Mouse (Mus musculus): Measurements from ENCODE around the gene Chrna10. TPM values are rescaled to one million over a fixed set of nuclear protein-coding genes. Genes with fewer than 3 reads are reported as not detected.

The Chrna10 gene
- polyA plus RNA-seq, 1 experiment from 2014 or later: not detected

DNA sequence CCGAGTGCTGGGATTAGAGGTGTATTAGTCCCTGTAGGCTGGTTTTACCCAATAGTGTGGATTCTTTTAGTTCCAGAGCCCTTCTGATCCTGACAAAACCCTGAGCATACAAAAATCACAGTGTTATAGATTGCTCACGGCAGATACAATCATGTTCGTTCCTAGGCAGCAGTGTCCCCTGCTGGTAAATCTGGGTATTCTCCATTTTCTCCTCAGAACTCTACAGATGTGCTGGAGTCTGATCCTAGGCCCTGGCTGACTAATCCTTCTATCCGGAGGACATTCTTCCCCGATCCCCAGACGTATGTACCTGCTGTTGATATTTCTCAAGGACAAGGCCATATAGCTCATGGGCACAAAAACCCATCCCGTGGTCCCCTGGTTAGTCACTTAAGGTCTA, 38.1 kb downstream of the Chrna10 start:
- no peaks in the 10 kb centered on the region for H3K9me3 ChIP-seq (replicated peaks)
- H3K4me1 ChIP-seq: no peaks in the 10 kb centered on the region
- no peak overlapping the region for H3K9ac ChIP-seq
- no peak overlapping the region for H3K4me3 ChIP-seq
- H3K4me2 ChIP-seq (replicated peaks): no peak overlapping the region
- H3K36me3 ChIP-seq: peaks cover 84% of the 10 kb centered on the region
- no peaks in the 10 kb centered on the region for H3K27me3 ChIP-seq
- no peak for ATAC-seq (ENCODE audit: low FRiP score)
- WGBS: 86% methylated on average over 7 of the region's 7 CpGs
- H3K27ac ChIP-seq: no peak overlapping the region

DNA sequence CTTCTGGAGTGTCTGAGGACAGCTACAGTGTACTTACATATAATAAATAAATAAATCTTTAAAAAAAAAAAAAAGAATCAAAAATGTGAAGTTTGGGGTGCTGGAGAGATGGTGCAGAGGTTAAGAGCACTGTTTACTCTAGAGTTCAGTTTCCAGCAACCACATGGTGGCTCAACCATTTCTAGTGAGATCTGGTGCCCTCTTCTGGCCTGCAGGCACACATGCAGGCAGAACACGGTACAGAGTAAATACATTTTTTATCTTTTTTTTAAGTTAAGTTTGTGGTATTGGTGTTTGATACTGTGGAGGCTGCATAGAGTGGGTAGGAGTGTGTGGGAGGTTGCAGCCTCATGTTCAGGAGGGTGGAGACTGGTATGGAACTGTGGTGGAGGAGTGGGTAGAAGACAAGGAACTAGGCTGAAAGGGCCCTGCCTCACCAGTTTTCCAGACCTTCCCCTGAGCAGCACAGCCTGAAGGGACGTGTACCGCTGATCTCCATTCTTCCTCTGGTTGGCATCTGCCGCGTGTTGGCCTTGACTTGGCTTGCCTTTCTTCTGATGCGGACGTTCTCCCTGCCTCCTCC, 39.8 kb downstream of the Chrna10 start:
- H3K36me3 ChIP-seq: peaks cover 83% of the 10 kb centered on the region
- H3K9me3 ChIP-seq (replicated peaks): no peaks in the 10 kb centered on the region
- no peaks in the 10 kb centered on the region for H3K27me3 ChIP-seq
- H3K4me2 ChIP-seq (replicated peaks): no peak overlapping the region
- H3K4me3 ChIP-seq: no peak overlapping the region
- H3K9ac ChIP-seq: no peak overlapping the region
- H3K4me1 ChIP-seq: no peaks in the 10 kb centered on the region
- no peak overlapping the region for H3K27ac ChIP-seq
- WGBS: 87% methylated on average over 7 of the region's 7 CpGs
- no peak for ATAC-seq (ENCODE audit: low FRiP score)

DNA sequence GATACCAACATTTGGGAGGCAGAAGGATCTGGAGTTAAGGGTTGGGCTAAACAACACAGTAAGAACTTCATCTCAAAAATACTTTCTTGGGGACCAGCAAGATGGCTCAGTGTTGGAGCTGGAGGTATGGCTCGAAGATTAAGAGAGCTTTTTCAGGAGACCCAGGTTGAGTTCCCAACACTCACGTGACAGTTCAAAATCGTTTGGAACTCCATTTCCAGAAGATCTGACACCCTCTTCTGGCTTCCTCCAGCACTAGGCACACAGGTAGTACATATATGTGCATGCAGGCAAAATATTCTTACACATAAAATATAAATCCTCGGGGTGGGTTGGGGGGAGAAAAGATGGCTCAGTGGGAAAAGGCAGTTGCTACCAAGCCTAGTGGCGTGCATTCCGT, 50.3 kb downstream of the Chrna10 start:
- Histone ChIP-seq H3K27me3 (no peaks in the 10 kb centered on the region), H3K36me3 (peaks cover 6% of the 10 kb centered on the region), H3K4me1 (peaks cover 28% of the 10 kb centered on the region), H3K9ac (peak overlapping the region; percentile 77), H3K4me2 (replicated peaks) (peak overlapping the region; percentile 75), H3K9me3 (replicated peaks) (no peaks in the 10 kb centered on the region), H3K27ac (no peak overlapping the region), H3K4me3 (peak overlapping the region; percentile 76)
- no peak for ATAC-seq (ENCODE audit: low FRiP score)
- WGBS: 81% methylated on average over 6 of the region's 6 CpGs

GRCm38 (mm10) chr7:102065046-102065891, 51.4 kb downstream of the Chrna10 start, which contains the start of the genes Rnf121, Xndc1 and Xntrpc:
Gene Rnf121, minus strand, starts transcription at chr7:102065469.
Gene Xndc1, plus strand, starts transcription at chr7:102065511.
Gene Xntrpc, plus strand, starts transcription at chr7:102065713.
- H3K4me1 ChIP-seq: peaks cover 28% of the 10 kb centered on the region
- peak; percentile 99 for ATAC-seq (ENCODE audit: low FRiP score)
- WGBS: under 1% methylated on average over 56 of the region's 56 CpGs

GRCm38 (mm10) chr7:102064655-102065045, 52.0 kb downstream of the Chrna10 start:
- H3K4me2 ChIP-seq (replicated peaks): peak overlapping the region; percentile 75
- H3K9me3 ChIP-seq (replicated peaks): no peaks in the 10 kb centered on the region
- H3K4me1 ChIP-seq: peaks cover 28% of the 10 kb centered on the region
- peak overlapping the region; percentile 76 for H3K4me3 ChIP-seq
- peak overlapping the region; percentile 79 for H3K27ac ChIP-seq
- H3K27me3 ChIP-seq: no peaks in the 10 kb centered on the region
- WGBS: under 1% methylated on average over 9 of the region's 9 CpGs
- 0 out of 2 replicates have a peak, but pooled peaks cover 6% of the 10 kb centered on the region for H3K36me3 ChIP-seq
- peak overlapping the region; percentile 77 for H3K9ac ChIP-seq
- peak; percentile 73 for ATAC-seq (ENCODE audit: low FRiP score)

More at GRCm38 (mm10) chr7:102065046-102065891, 51.4 kb downstream of the Chrna10 start, which contains the start of the genes Rnf121, Xndc1 and Xntrpc:
- Histone ChIP-seq H3K27ac (peak within 1 kb of the TSS; percentile 79), H3K4me3 (peak within 1 kb of the TSS; percentile 76), H3K4me2 (replicated peaks) (peak within 1 kb of the TSS; percentile 75), H3K27me3 (no peaks in the 10 kb centered on the region), H3K9ac (peak within 1 kb of the TSS; percentile 77), H3K36me3 (0 out of 2 replicates have a peak, but pooled peaks cover 3% of the 10 kb centered on the region), H3K9me3 (replicated peaks) (no peaks in the 10 kb centered on the region)

- no peak for ATAC-seq (ENCODE audit: low FRiP score)
- Histone ChIP-seq H3K9me3 (replicated peaks) (no peaks in the 10 kb centered on the region), H3K9ac (no peak overlapping the region), H3K4me1 (peaks cover 28% of the 10 kb centered on the region), H3K27ac (no peak overlapping the region), H3K36me3 (0 out of 2 replicates have a peak, but pooled peaks cover 11% of the 10 kb centered on the region), H3K4me2 (replicated peaks) (peak overlapping the region; percentile 75), H3K27me3 (no peaks in the 10 kb centered on the region), H3K4me3 (peak overlapping the region; percentile 76)
- 92% methylated on average over 9 of the region's 9 CpGs for WGBS
Observed at GRCm38 (mm10) chr7:102063891-102064290, 52.7 kb downstream of the Chrna10 start.

- Histone ChIP-seq H3K4me3 (no peak overlapping the region), H3K4me1 (peaks cover 28% of the 10 kb centered on the region), H3K9ac (no peak overlapping the region), H3K9me3 (replicated peaks) (no peaks in the 10 kb centered on the region), H3K27ac (no peak overlapping the region), H3K27me3 (no peaks in the 10 kb centered on the region), H3K4me2 (replicated peaks) (no peak overlapping the region), H3K36me3 (peaks cover 17% of the 10 kb centered on the region; the same call in 1 of the 2 replicates)
- 96% methylated on average over 1 of the region's 1 CpGs for WGBS
- ATAC-seq (ENCODE audit: low FRiP score): no peak
Observed at GRCm38 (mm10) chr7:102062203-102062602, 54.4 kb downstream of the Chrna10 start.

DNA sequence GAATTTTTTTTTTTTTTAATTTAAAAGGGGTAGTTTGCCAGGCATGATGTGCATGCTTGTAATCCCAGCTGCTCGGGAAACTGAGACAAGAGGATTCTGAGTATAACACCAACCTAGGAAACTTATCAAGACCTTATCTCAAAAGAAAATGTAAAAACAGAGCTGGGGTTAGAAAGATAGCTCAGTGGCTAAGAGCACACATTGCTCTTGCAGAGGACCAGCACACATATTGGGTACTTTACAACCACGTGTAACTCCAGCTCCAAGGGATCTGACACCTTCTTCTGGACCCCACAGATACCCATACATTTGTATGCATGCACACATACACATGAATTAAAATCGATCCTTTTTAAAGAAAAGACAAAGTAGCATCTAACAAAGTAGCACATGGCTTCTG, 55.3 kb downstream of the Chrna10 start:
- no peak for ATAC-seq (ENCODE audit: low FRiP score)
- peaks cover 25% of the 10 kb centered on the region for H3K4me1 ChIP-seq
- no peaks in the 10 kb centered on the region for H3K27me3 ChIP-seq
- no peaks in the 10 kb centered on the region for H3K9me3 ChIP-seq (replicated peaks)
- H3K27ac ChIP-seq: no peak overlapping the region
- H3K36me3 ChIP-seq: peaks cover 23% of the 10 kb centered on the region; the same call in 1 of the 2 replicates
- WGBS: 95% methylated on average over 3 of the region's 3 CpGs
- no peak overlapping the region for H3K9ac ChIP-seq
- no peak overlapping the region for H3K4me3 ChIP-seq
- H3K4me2 ChIP-seq (replicated peaks): no peak overlapping the region

Other genes with a start within 250 kb of the Chrna10 start
- gene Folr1, start 246.0 kb downstream of the Chrna10 start, polyA plus RNA-seq (2016; fragmentation: Nextera tagmentation; extraction: Ambion mirVana): 11.5 and 12.7 TPM in 2 replicates
- 129 and 130 TPM in 2 replicates for gene Lamtor1, start 210.9 kb downstream of the Chrna10 start, polyA plus RNA-seq (2016; fragmentation: Nextera tagmentation; extraction: Ambion mirVana)
- gene Tomt, start 210.5 kb downstream of the Chrna10 start, polyA plus RNA-seq (2016; fragmentation: Nextera tagmentation; extraction: Ambion mirVana): 0.48 and 0.81 TPM in 2 replicates
- 9.4 and 10.1 TPM in 2 replicates for gene Lrrc51, start 182.9 kb downstream of the Chrna10 start, polyA plus RNA-seq (2016; fragmentation: Nextera tagmentation; extraction: Ambion mirVana)
- 99.2 and 100 TPM in 2 replicates for gene Numa1, start 182.7 kb downstream of the Chrna10 start, polyA plus RNA-seq (2016; fragmentation: Nextera tagmentation; extraction: Ambion mirVana)
- 3.9 and 5.4 TPM in 2 replicates for gene Il18bp, start 98.1 kb downstream of the Chrna10 start, polyA plus RNA-seq (2016; fragmentation: Nextera tagmentation; extraction: Ambion mirVana)
- 29.2 and 31.6 TPM in 2 replicates for gene Rnf121, start 51.4 kb downstream of the Chrna10 start, polyA plus RNA-seq (2016; fragmentation: Nextera tagmentation; extraction: Ambion mirVana)
- gene Xndc1, start 51.3 kb downstream of the Chrna10 start, polyA plus RNA-seq (2016; fragmentation: Nextera tagmentation; extraction: Ambion mirVana): 34.6 and 37.3 TPM in 2 replicates
- gene Xntrpc, start 51.1 kb downstream of the Chrna10 start, polyA plus RNA-seq (2016; fragmentation: Nextera tagmentation; extraction: Ambion mirVana): 2.5 and 3.0 TPM in 2 replicates
- 0.21 TPM in 1 of 2 replicates, not detected in the other for gene Trpc2, start 33.7 kb downstream of the Chrna10 start, polyA plus RNA-seq (2016; fragmentation: Nextera tagmentation; extraction: Ambion mirVana)
- 1.2 and 2.4 TPM in 2 replicates for gene Art1, start 15.1 kb downstream of the Chrna10 start, polyA plus RNA-seq (2016; fragmentation: Nextera tagmentation; extraction: Ambion mirVana)
- gene Art5, start 7.3 kb downstream of the Chrna10 start, polyA plus RNA-seq (2016; fragmentation: Nextera tagmentation; extraction: Ambion mirVana): 1.1 and 1.3 TPM in 2 replicates
- 42.0 and 42.3 TPM in 2 replicates for gene Nup98, start 93.3 kb upstream of the Chrna10 start, polyA plus RNA-seq (2016; fragmentation: Nextera tagmentation; extraction: Ambion mirVana)
- gene Pgap2, start 93.4 kb upstream of the Chrna10 start, polyA plus RNA-seq (2016; fragmentation: Nextera tagmentation; extraction: Ambion mirVana): 57.1 and 61.0 TPM in 2 replicates
- gene Rhog, start 139.2 kb upstream of the Chrna10 start, polyA plus RNA-seq (2016; fragmentation: Nextera tagmentation; extraction: Ambion mirVana): 29.8 and 29.9 TPM in 2 replicates
- 14.8 and 17.1 TPM in 2 replicates for gene Stim1, start 151.0 kb upstream of the Chrna10 start, polyA plus RNA-seq (2016; fragmentation: Nextera tagmentation; extraction: Ambion mirVana)